Mouse (Mus musculus): ENCODE data around the gene Akt1s1.

GRCm38 (mm10) chr7:44815721-44816469 is 32.9 kb upstream of the Akt1s1 start, which contains the start of the genes Nup62 and Il4i1:
- TF ChIP-seq CTCF (IDR thresholded peaks at IDR 0.05; ENCODE audit: borderline replicate concordance, insufficient read depth, low read length) (no peak), POLR2A (IDR thresholded peaks at IDR 0.05; ENCODE audit: low read depth, low read length) (peak; percentile 82; the same call in 1 of the 2 replicates)

Measured in embryonic fibroblast, embryonic 13.5 days (primary cell).